Mouse (Mus musculus) testis, postnatal 10 days (tissue): ENCODE data around the gene Ddrgk1.

ENCODE experiments used
- DNase-seq: peaks from one replicate; pipeline ENCODE4 v3.0.0; 2021; ENCODE audit warnings: low spot score

Ddrgk1 gene

DNA sequence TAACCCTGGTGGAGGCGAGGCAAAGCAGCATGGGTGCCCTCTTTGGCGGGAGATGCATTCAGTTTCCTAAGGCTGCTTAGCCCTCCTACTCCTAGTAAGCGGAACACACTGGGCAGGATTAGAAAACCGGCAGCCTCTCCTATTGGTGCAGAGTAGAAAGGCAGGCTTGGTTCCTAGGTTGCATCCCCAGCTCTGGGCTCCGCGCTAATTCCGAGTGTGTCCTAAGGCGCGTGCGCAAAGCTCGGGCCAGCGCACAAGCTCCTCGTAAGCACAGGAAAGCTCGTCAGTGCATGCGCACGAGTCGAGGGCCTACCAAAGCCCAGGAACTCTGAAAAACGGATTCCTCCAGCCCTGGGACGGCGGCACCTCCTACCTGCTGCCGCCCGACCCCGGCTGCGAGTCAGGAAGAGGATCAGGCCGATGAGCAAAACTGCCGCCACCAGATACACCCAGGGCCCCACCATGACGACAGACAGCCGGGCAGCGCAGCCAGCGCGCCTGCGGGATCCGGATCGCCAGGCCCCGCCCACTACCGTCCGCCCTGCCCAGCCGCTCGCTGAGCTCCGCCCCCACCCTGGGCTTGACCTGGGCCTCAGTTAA is at the start of gene Ddrgk1:
Ddrgk1 (minus strand) TSS at position 558 of the 600 bp plus-strand sequence.
- DNase-seq, result peak; percentile 96

DNA sequence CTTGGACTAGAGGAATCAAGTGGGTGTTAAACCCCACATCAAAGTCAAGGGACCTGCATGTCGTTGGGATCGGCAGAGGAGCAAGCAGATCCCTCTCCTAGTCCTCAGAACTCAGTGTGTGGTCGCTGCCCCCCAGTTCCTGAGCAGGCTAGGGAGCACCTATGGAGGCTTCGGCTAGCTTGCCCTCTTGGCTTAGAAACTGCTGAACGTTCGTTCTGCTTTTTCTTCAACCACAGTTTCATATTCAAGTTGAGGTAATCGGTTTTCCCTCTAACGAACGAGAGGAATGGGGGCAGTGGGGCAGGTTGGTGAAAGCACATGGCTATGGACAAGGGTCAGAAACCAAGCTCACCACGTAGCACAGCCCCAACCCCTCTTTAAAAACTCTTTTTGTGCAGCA is 42.6 kb upstream of the Ddrgk1 start:
- no peak for DNase-seq

DNA sequence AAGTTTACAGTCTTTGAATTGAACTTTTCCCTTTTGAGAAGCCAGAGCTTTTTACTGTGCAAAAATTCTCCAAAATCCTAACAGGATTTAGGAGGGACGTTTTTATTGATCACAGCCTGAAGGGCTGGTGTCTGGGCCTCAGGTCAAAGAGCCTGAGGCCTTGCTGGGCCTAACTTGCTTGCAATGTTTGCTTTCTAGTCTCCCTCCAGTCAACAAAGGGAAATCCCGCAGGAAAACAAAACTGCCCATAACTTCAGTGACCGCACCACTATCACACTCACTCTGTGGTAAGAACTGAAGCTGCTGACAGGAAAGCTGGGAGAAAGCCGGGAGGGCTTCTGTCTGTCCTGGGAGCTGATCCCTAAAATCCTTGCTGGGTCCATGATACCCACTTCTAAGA is 42.1 kb upstream of the Ddrgk1 start:
- DNase-seq, result no peak

DNA sequence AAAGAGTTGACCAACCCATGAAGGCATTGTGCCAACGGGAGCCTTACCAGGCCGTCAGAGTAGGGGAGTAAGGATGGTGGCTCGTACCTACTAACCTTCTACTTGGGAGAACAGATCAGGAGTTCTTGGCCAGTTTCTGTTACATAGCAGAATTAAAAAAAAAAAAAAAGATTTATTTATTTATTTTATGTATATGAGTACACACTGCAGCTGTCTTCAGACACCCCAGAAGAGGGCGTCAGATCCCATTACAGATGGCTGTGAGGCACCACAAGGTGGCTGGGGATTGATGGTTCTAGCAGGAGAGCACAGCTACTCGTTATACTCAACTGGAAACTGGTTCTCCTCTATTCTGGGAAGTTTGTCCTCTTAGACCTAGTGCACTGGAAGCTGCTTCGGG is 40.7 kb upstream of the Ddrgk1 start:
- DNase-seq, result no peak

DNA sequence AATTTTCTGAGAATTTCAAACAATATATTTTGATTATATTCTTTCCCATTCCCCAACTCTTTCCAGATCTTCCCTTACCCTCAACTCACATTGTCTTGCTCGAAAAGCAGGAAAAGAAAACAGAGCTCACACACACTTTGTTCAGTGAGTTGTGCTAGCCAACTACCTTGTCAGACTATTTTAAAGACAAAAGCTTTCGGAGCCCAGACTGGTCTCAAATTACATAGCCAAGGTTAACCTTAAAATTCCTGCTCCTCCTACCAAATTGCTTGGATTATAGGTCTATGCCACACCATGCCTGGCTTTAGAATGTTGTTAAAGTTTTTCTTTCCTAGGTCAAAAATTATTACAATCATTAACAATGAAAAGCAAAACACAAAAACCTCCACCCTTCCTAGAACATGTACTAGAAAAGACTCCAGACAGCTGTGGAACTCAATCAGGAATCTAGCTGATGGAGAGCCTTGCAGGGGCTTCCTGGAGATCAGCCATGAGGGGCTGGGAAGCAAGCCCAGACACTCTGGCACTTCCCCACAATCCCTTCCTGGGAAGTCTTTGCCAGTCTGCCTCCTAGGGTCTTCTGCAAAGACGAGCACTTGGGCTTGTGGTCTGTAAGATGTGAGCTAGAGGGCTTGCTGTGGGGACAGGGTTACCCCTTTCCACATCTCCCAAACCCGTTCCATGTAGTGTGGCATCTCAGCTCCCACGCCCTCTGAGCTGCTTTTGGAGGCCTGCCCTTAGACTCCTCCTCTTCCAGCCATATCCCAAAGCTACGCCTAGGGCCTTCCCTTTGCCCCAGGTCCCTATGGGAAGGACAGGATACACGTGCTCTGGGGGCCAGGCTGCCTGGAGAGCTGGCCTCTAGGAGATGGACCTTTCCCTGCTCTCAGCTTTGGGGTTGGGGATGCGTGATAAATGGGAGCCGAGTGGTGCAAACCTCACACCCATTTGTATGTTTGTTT is 39.9 kb upstream of the Ddrgk1 start:
- no peak for DNase-seq

DNA sequence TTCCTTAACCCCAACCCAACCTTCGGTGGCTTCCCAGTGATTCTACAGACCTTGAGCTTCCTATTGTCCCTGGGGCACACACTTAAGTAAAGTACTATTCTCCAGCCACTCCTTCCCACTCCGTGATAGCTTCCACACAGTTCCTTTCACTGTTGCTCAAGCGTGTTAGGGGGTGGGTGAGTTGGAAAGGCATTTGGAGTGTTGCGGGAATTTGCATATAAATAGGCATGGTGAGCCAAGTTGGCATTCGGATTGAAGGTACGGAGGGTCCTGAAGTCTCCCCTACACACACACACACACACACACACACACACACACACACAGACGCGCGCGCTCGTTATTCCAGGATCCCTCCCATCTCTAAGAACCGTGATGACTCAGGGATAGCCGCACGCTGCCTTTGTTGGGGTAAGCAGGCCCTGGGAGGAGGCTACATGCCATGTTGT is 33.4 kb upstream of the Ddrgk1 start:
- DNase-seq, result no peak

DNA sequence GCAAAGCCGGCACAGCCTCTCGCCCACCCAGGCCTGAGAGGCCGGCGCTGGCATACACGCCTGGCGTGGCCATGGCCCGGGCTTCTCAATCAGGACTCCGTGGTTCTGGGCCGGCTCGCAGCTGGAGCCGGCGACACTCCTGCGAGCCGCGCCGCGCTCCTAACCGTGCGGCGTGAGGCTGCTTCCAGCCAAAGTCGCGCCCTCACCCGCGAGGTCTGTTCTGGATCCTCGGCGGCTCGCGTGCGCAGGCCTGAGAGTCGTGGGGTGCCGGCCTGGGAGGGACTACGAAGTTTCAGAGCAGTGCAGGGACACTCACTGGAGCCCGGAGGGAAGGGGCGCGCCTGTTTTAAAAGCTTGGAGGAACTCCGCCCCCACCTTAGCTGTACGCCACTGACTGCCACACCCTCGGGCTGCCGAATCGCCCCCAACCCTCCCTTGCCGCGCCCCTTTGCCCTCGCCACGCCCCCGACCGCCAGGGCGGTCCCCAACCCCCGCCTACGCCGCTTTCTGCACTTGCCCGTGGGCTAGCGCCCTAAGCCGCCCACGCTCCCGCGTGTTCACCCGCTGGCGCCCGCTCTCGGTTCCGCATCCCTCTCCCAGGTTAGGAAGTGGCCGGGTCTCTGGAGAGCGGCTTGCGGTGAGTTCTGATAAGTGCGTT is 32.8 kb upstream of the Ddrgk1 start, which contains the start of gene Slc4a11:
Slc4a11 (minus strand) TSS at position 367 of the 658 bp plus-strand sequence.
- DNase-seq, result peak; percentile 82

DNA sequence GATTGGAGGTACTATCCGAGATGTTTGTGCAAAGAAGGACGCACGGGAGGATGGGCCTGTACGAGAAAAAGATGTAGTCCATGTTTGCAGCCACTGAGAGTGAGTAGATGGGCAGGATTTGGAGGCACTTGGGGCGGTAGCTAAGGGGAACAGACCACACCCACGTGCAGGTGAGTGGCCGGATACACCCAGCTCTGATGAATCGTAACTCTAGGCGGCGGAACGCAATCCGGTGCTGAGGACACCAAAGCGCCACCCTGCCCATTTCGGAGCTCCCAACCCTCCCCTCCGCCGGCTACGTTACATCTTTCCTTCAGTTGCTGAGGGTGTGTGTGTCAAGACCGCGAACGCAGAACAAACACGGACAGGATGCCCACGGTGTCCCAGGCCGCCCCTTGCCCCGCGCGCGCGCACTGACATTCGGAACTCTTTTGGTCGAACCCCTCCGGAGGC is 32.3 kb upstream of the Ddrgk1 start:
- peak; percentile 55 for DNase-seq

DNA sequence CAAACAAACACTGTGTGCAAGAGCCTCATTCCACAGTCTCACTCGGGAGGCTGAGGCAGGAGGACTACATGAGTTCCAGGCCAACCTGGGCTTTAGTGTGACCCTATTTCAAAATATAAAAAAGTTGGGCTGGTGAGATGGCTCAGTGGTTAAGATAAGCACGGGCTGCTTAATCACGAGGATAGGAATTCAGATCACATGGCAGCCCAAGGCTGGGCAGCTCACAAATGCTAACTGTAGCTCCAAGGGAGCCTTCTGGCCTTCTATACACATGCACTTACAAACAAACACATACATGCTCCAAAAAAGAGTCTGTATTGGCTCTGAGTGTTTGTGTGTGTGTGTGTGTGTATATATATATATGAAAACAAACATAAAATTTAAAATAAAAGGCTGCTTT is 29.1 kb upstream of the Ddrgk1 start:
- DNase-seq, result no peak

DNA sequence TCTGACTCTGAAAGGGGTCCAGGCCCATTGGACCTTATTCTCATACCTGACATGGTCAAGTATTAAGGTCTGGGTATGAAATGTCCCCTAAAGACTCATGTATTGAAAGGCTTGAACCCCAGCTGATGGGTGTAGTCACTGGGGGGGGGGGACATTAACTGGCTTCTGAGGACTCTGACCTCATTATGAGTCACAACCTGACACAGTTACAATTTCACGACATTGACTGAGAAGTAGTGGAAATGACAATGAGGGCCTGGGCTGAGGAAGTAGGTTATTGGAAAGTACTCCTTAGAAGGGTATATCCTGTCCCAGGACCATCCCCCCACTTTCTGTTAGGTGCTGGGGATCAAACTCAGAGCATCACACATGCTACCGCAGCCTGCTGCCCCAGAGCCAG is 24.6 kb upstream of the Ddrgk1 start:
- DNase-seq, result no peak

DNA sequence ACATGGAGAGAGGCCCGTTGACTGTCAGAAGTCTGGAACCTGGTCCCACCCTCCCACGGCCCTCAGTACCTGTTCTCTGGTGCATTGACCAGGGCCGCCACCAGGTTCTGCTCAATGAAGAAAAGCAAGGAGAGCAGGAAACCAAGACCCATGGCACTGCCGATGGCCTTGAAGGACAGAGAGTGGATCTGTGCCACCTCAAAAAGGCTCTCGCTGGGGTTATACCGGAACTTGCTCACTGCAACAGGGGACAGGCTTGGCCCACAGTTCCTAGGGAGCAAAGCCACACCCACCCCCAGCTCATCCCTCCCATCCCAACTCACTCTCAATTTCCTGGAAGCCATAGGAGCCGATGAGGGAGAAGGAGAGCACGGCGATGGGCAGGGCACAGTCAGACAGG is 21.0 kb upstream of the Ddrgk1 start:
- no peak for DNase-seq

DNA sequence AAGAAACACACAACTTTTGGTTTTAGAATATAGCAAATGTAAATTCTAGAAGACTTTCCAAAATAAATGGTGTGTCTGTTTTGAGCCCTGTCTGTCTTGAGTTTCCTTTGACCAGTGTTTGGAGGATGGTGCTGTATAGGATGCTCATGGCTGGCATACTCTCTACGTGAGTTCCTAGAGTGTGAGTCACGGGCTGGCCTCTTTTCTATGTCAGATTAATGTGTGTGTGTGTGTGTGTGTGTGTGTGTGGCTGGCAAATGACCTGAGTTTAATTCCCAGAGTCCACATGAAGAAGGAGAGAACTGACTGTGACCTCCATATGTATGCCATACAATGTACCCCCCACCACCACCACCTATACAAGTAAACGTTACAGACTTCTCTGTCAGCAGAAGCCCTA is 17.1 kb upstream of the Ddrgk1 start:
- no peak for DNase-seq

DNA sequence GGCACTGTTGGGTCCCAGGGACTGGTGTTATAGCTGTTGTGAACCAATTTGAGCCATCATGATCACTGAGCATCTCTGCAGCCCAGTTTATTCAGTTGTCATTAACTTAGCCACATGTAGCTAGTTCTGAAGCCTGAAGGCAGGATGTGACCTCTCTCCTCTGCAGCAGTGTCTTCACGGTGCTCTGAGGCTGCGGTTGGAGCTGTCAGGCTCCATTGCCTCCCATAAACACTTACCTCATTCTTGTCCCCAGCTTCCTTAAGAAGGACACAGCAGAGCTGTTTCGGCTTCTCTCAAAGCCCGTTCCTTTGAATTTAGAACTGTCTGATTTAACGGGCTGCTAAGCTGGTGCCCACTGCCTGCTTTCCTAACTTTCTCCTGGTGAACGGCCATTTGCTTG is 15.4 kb upstream of the Ddrgk1 start:
- no peak for DNase-seq

DNA sequence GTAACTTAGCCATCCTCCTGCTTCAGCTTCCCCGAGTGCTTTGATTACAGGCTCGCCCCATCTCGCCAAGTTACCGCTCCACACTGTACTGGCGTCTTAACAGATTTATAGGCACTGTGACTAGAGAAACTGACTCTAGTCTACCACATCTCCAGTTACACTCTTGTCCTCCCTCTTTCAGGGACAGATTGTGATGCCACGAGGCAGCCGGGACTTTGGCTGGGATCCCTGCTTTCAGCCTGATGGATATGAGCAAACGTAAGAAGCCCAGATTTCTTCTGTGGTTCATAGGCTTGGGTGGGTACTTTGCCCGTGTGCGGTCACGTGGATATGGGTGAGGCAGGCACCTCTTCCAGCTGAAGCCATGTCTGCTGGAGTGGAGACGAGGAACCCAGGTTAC is 14.7 kb upstream of the Ddrgk1 start:
- DNase-seq, result no peak

DNA sequence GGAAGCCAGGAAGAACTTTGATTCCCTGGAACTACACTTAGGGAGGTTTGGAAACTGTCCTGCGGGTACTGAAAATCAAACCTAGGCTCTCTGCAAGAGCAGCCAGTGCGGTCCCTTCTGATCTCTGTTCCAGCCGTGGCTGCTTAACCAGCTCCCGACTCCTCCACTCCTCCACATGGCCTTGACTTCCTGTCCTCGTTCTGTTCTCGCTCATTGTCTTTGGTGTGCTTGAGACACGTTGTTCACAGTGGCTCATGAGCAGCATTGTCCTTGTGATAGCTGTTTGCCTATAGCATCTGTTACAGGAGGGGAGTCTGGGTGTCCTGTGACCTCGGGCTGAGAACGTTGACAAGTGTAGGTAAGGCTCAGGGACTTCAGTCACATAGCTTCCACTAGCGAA is 12.8 kb upstream of the Ddrgk1 start:
- peak; percentile 60 for DNase-seq

DNA sequence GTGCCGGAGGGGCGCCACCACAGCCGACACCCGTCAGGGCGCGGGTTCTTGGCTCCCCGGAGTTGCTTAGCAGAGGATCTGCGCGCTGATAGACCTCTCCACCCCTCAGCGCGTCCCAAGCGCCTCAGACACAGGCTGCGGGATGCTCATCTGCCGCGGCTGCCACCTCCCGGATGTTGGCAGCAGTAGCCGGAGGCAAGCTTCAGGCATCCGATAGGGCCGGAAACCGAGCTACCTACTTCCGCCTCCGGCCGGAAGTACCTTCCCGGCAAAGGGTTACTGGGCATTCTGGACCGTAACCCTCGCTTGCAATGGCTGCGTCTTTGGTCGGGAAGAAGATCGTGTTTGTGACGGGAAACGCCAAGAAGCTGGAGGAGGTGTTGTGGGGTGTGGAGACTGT is 3.1 kb upstream of the Ddrgk1 start, which contains the start of gene Itpa:
Itpa (plus strand) TSS at position 52 of the 400 bp plus-strand sequence.
- DNase-seq, result peak; percentile 86

DNA sequence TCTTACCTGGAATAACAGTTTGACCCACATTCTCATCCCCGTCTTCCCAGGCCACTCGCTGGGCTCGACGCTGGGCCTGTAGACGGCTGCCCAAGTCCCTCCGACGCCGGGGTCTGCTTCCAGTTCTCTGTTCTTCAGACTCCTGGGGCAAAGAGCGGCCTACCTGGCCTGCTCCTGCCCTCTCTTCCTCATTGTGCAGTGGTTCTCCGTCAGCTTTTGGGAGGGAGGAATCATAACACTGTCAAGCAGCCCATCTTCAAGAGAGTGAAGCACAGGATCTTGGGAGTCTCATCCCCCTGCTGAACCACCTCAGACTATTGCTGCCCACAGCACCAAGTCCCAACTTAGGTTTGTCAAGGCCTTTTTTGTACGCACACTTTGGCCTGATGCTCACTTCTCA is 1.1 kb downstream of the Ddrgk1 start:
- no peak for DNase-seq

DNA sequence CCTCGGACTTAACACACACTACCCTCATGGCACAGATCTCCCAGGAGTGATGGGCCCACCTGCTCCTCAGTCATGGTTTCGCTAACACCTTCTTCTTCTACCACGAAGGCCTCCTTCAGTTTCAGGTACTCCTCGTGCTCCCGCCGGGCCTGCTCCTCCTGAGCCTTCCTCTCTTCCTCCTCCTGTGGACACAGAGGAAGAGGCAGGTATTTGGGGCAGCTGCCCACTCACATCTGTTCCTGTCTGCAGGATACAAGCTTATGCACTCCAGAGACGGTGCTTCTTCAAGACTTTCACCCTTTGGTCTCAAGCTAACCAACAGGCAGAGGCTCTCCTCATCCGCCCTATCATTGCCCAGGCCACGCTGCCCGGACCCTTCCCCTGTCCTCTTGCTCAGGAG is 5.9 kb downstream of the Ddrgk1 start:
- DNase-seq, result no peak

DNA sequence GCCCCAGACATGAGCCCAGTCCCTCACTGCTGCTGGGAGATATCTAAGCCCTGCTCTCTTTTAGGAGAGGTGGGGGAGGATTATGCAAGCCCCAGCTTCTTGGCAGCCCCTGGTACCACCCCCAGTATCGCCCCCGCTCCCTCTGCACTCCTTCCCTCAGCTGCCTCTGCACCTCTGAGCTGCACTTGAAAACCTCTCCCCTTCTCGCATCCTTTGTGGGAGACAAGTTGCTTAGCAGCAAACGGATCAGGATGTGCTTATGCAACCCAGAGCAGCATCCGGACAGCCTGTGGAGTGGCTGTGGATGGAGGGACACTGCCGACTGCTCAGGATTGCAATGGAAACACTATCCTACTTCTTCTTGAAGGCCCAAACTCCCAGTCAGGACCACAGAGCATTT is 6.9 kb downstream of the Ddrgk1 start:
- no peak for DNase-seq

DNA sequence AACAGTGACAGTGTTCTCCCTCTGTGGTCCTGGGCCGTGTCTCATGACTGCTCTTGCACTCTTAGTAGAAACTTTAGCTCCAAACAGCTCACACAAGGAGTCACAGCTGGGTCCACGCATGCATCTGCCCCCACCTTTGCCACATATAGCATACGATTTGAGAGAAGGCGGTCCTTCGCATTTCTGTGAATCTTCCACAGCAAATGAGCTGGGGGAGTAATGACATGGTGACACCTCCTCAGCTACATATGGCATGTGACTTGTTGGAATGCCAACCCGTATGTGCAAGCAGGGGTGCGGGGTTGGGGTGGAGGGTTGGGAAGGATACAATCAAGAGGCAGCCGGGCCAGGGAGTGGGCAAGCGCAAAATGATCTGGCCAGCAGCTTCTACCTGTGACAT is 7.9 kb downstream of the Ddrgk1 start:
- DNase-seq, result no peak

DNA sequence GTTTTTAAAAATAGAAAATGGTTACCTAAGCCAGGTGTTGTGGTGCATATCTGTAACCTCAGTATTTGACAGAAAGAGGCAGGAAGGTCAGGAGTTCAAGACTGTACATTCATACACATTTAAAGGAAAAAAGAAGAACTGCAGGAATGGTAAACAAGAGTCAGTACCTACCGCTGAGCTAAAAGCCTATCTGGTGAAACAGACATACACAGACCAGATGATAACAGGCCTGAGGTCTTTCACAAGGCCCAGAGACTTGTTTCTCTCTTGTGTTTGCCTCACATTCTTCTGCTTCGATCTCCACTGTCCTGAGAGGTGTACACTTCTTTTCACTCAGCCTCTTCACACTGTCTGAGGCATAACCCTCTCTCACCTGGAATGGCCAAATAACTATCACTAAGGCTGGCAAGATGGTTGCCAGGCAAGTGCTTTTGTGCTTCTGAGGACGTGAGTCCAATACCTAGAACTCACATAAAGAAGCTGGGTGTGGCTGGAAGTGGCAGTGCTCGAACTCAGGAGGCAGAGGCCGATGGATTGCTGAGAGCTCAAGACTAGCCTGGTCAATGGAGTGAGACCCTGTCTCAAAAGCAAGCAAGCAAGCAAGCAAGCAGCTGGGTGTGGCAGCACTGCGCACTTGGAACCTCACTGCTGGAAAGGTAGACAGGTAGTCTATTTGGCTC is 8.7 kb downstream of the Ddrgk1 start:
- DNase-seq, result no peak

DNA sequence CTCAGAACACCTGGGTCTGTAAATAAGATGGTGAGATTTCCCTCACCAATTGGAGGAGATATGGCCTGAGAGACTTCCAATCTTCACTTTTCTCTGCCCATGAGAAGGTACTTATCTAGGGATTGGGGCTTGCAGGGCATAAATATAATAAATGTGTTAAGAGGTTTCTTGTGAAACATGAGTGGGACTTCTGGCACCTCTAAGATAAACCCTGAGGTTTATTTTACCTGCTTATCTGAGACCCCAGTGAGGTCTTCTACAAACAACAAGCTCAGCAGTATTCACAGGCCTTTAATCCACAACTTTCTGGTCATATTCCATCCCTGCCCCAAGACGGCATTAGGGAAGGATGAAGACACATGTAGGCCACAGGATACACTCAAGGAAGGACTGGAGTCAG is 10.7 kb downstream of the Ddrgk1 start:
- DNase-seq, result no peak
